Mouse (Mus musculus) lung, postnatal 0 days (tissue): ENCODE results near the gene Fbxo21.

ENCODE experiments used
- CTCF ChIP-seq: IDR thresholded peaks from 2 replicates; pipeline ENCODE4 v1.5.1; 2016; ENCODE audit warnings: antibody characterized with exemption, mild to moderate bottlenecking
- EP300 ChIP-seq: IDR thresholded peaks from 2 replicates; pipeline ENCODE4 v1.6.1; 2016; ENCODE audit warnings: antibody characterized with exemption, mild to moderate bottlenecking, control low read depth

DNA sequence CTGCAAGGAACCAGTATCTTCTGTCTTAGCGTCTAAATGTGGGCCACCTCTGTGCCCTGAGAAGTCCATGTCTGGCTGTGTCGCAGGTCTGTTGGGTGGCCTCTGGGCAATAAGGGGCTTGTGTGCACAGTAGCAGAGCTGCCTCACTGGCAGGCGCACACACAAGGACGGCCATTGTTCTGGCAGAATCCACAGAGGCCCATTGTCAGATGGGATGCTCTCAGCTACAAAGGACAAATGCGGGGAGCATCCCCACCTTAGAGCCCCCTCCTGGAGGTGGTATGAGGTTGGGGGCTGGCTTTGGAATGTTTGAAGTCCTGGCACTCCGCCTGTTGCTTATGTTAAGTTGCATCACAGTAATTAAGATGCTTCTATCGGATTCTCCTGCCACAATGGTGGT is 22.5 kb downstream of the Fbxo21 start:
- no peak for TF ChIP-seq CTCF
- no peak for TF ChIP-seq EP300
